In genomic region chr16:42745943-42746675, GRCm38 (mm10) we compare ENCODE assay signal across 8 mouse cellular contexts.
DNase-seq lines count a peak whose midpoint lies in the region; ATAC-seq and TF ChIP-seq lines count a peak whose summit lies in the region.

No protein-coding gene starts in this region.

- H3K27me3 ChIP-seq in lung, embryonic 14.5 days (ENCODE audit: insufficient read depth, low read length): no peaks in the 10 kb centered on the region
- no peaks in the 10 kb centered on the region for H3K27me3 ChIP-seq in hindbrain, embryonic 10.5 days (ENCODE audit: insufficient read depth, poor library complexity, severe bottlenecking)
- no peaks in the 10 kb centered on the region for H3K27me3 ChIP-seq in midbrain, embryonic 13.5 days

- ATAC-seq in lung, embryonic 14.5 days (ENCODE audit: insufficient read depth): no peak; the same call in 1 of the 2 replicates
- ATAC-seq in midbrain, embryonic 13.5 days: peak; percentile 84

- no peak overlapping the region for H3K4me2 ChIP-seq in lung, embryonic 14.5 days
- 0 out of 2 replicates have a peak overlapping the region, but pooled peaks have one; percentile 5 for H3K4me2 ChIP-seq in midbrain, embryonic 13.5 days (replicated peaks)

- no peak overlapping the region for H3K4me3 ChIP-seq in lung, embryonic 14.5 days (ENCODE audit: low read depth, low read length)
- H3K4me3 ChIP-seq in hindbrain, embryonic 10.5 days: no peak overlapping the region
- H3K4me3 ChIP-seq in midbrain, embryonic 13.5 days (replicated peaks): no peak overlapping the region

- no peaks in the 10 kb centered on the region for H3K4me1 ChIP-seq in lung, embryonic 14.5 days (ENCODE audit: insufficient read depth)
- H3K4me1 ChIP-seq in hindbrain, embryonic 10.5 days (replicated peaks): peaks cover 13% of the 10 kb centered on the region
- H3K4me1 ChIP-seq in midbrain, embryonic 13.5 days (replicated peaks): peaks cover 21% of the 10 kb centered on the region

- DNase-seq in lung, embryonic 14.5 days: peak; percentile 20
- DNase-seq in lung, adult 18-20 months: no peak
- peak; percentile 22 for DNase-seq in brain, embryonic 18.5 days (ENCODE audit: low read depth, low spot score)
- peak; percentile 3 for DNase-seq in hindbrain, embryonic 10.5 days (ENCODE audit: low spot score)
- DNase-seq in T-cell, adult 2 months (ENCODE audit: low spot score): no peak
- no peak for DNase-seq in kidney, adult 9 months
- DNase-seq in cerebellum, adult 8-10 months: no peak

- no peaks in the 10 kb centered on the region for H3K9me3 ChIP-seq in lung, embryonic 14.5 days (ENCODE audit: low read depth, low read length)
- no peaks in the 10 kb centered on the region for H3K9me3 ChIP-seq in hindbrain, embryonic 10.5 days
- H3K9me3 ChIP-seq in midbrain, embryonic 13.5 days: no peaks in the 10 kb centered on the region

- H3K36me3 ChIP-seq in lung, embryonic 14.5 days (ENCODE audit: insufficient read depth): no peaks in the 10 kb centered on the region
- H3K36me3 ChIP-seq in hindbrain, embryonic 10.5 days: no peaks in the 10 kb centered on the region
- no peaks in the 10 kb centered on the region for H3K36me3 ChIP-seq in midbrain, embryonic 13.5 days

- no peak overlapping the region for H3K9ac ChIP-seq in lung, embryonic 14.5 days
- no peak overlapping the region for H3K9ac ChIP-seq in midbrain, embryonic 13.5 days (replicated peaks)

- no peak for TF ChIP-seq CTCF in lung, embryonic 14.5 days (IDR thresholded peaks at IDR 0.05; ENCODE audit: low read depth)

- no peak overlapping the region for H3K27ac ChIP-seq in lung, embryonic 14.5 days (ENCODE audit: low read depth)
- no peak overlapping the region; the same call in 1 of the 2 replicates for H3K27ac ChIP-seq in hindbrain, embryonic 10.5 days
- peak overlapping the region; percentile 82 for H3K27ac ChIP-seq in midbrain, embryonic 13.5 days

- 21% methylated on average over 11 of the region's 11 CpGs for WGBS in lung, embryonic 14.5 days
- WGBS in hindbrain, embryonic 10.5 days: 60% methylated on average over 11 of the region's 11 CpGs
- WGBS in midbrain, embryonic 13.5 days: 32% methylated on average over 11 of the region's 11 CpGs

Comparison
In these comparisons a context has a peak if more than half of its experiments do, and no peak if none do; other contexts are left out.
1. DNase-seq: peak in lung, embryonic 14.5 days (single experiment), brain, embryonic 18.5 days (single experiment) and hindbrain, embryonic 10.5 days (single experiment); none in lung, adult 18-20 months (0 of 2), T-cell, adult 2 months (single experiment), kidney, adult 9 months (single experiment) and cerebellum, adult 8-10 months (single experiment).